Mouse (Mus musculus) CD4-positive helper T cell, adult 2 months (primary cell): ENCODE measurements around the gene Cyld.
A peak's percentile ranks its signal among the peaks of the same experiment; 100 is the strongest.
"Not testable (repeated sequence)": the region's sequence is repeated elsewhere in the genome, so short reads cannot be mapped to it uniquely, and the experiment has no call there.

Experiments
- DNase-seq: peaks from one replicate; pipeline ENCODE4 v3.0.0-alpha.2; 2012; ENCODE audit warnings: low read depth, missing footprints, low spot score

Gene Cyld

GRCm38 (mm10) chr8:88689151-88689550, 7.7 kb upstream of the Cyld start:
- no peak for DNase-seq

GRCm38 (mm10) chr8:88689891-88690290, 6.9 kb upstream of the Cyld start:
- DNase-seq, result no peak

GRCm38 (mm10) chr8:88691342-88691948, 5.4 kb upstream of the Cyld start:
- peak; percentile 81 for DNase-seq

GRCm38 (mm10) chr8:88691961-88692360, 4.9 kb upstream of the Cyld start:
- peak; percentile 83 for DNase-seq

- DNase-seq, result peak; percentile 30
Observed at GRCm38 (mm10) chr8:88692866-88693265, 4.0 kb upstream of the Cyld start.

GRCm38 (mm10) chr8:88693376-88693775, 3.5 kb upstream of the Cyld start:
- no peak for DNase-seq

- DNase-seq, result peak; percentile 62
Observed at GRCm38 (mm10) chr8:88694291-88694690, 2.5 kb upstream of the Cyld start.

- no peak for DNase-seq
Observed at GRCm38 (mm10) chr8:88696228-88696627, 600 bp upstream of the Cyld start.

- DNase-seq, result no peak
Observed at GRCm38 (mm10) chr8:88697642-88698031, 809 bp downstream of the Cyld start.

- peak; percentile 59 for DNase-seq
Observed at GRCm38 (mm10) chr8:88698048-88698447, 1.2 kb downstream of the Cyld start.

- peak; percentile 78 for DNase-seq
Observed at GRCm38 (mm10) chr8:88701611-88702010, 4.8 kb downstream of the Cyld start.

GRCm38 (mm10) chr8:88702816-88703215, 6.0 kb downstream of the Cyld start:
- DNase-seq, result no peak

- no peak for DNase-seq
Observed at GRCm38 (mm10) chr8:88723256-88723963, 26.6 kb downstream of the Cyld start.

GRCm38 (mm10) chr8:88755175-88755791, 58.5 kb downstream of the Cyld start:
- peak; percentile 80 for DNase-seq

- no peak for DNase-seq
Observed at GRCm38 (mm10) chr8:88761980-88762379, 65.2 kb downstream of the Cyld start.

- peak; percentile 68 for DNase-seq
Observed at GRCm38 (mm10) chr8:88771241-88771640, 74.4 kb downstream of the Cyld start.

- no peak for DNase-seq
Observed at GRCm38 (mm10) chr8:88774593-88775297, 77.9 kb downstream of the Cyld start.

GRCm38 (mm10) chr8:88775298-88775646, 78.4 kb downstream of the Cyld start:
- no peak for DNase-seq

- DNase-seq, result no peak
Observed at GRCm38 (mm10) chr8:88780142-88780541, 83.3 kb downstream of the Cyld start.

- no peak for DNase-seq
Observed at GRCm38 (mm10) chr8:88781283-88781682, 84.5 kb downstream of the Cyld start.

GRCm38 (mm10) chr8:88783722-88784121, 86.9 kb downstream of the Cyld start:
- no peak for DNase-seq

- not testable (repeated sequence) for DNase-seq
Observed at GRCm38 (mm10) chr8:88788335-88788734, 91.5 kb downstream of the Cyld start.
